In the genomic region with DNA sequence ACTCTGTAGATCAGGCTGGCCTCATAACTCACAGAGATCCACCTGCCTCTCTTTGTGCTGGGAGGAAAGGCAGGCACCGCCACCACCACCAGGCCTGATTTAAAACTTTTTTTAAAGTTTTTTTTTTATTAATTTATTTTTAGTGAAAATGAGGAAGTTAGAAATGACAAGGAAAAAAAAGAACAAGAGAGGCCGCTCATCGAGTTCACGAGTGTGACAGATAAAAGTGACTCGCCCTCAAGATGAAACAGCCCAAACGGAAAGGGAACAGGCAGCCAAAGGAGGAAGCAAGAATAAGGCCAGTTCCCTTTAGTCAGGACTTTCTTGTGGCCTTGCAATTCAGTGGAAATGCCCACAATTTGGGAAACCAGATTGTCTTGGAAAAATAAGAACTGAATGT, we compare ENCODE assay signal across 21 mouse cellular contexts.
DNase-seq lines count a peak whose midpoint lies in the region; ATAC-seq and TF ChIP-seq lines count a peak whose summit lies in the region.
"Had no signal": no experiment of that assay in that cellular context is flagged by ENCODE, and none has a peak within 500 bp of the region (broad histone marks: within the 10 kb centered on the region; RNA-seq: fewer than 3 reads in every experiment).

No protein-coding gene starts in this region.

- no peak overlapping the region for H3K4me2 ChIP-seq in midbrain, embryonic 15.5 days
- H3K4me2 ChIP-seq: embryonic facial prominence, embryonic 15.5 days; forebrain, embryonic 13.5 days; heart, embryonic 13.5 days; kidney, embryonic 15.5 days had no signal

- peaks cover 6% of the 10 kb centered on the region; the same call in 1 of the 2 replicates for H3K4me1 ChIP-seq in bone marrow, adult 2 months (ENCODE audit: control insufficient read depth, insufficient read depth, low read length)
- no peaks in the 10 kb centered on the region for H3K4me1 ChIP-seq in midbrain, embryonic 15.5 days
- H3K4me1 ChIP-seq: forebrain, embryonic 13.5 days had no signal

- no peak overlapping the region for H3K4me3 ChIP-seq in bone marrow, adult 2 months (replicated peaks; ENCODE audit: control insufficient read depth, low read depth, low read length)
- no peak overlapping the region for H3K4me3 ChIP-seq in midbrain, embryonic 15.5 days
- H3K4me3 ChIP-seq: embryonic facial prominence, embryonic 15.5 days; forebrain, embryonic 13.5 days; heart, embryonic 13.5 days; kidney, embryonic 15.5 days had no signal

- no peak overlapping the region for H3K9ac ChIP-seq in midbrain, embryonic 15.5 days
- H3K9ac ChIP-seq: embryonic facial prominence, embryonic 15.5 days; forebrain, embryonic 13.5 days; heart, embryonic 13.5 days; kidney, embryonic 15.5 days; liver, embryonic 14.5 days had no signal

- ATAC-seq in megakaryocyte progenitor cell, adult 5-6 weeks (replicated peaks; ENCODE audit: poor library complexity), result peak; percentile 72
- ATAC-seq in midbrain, embryonic 15.5 days (replicated peaks), result no peak
- no peak for ATAC-seq in erythroid progenitor cell, adult 5-6 weeks (replicated peaks; ENCODE audit: low FRiP score, poor library complexity, severe bottlenecking)
- ATAC-seq: CD4-positive, CD25-positive, alpha-beta regulatory T cell, adult 4 months; forebrain, embryonic 13.5 days had no signal

- DNase-seq in layer of hippocampus, adult 9-11 months, result peak; percentile 66
- DNase-seq in layer of hippocampus, postnatal 14 days (ENCODE audit: low spot score in 2 of 2), result no peak
- peak; percentile 54 to 63 for DNase-seq in B cell, adult 2 months
- no peak for DNase-seq in layer of hippocampus, postnatal 25 days (ENCODE audit: extremely low spot score in 1 of 2, low spot score in 1 of 2)
- DNase-seq: adrenal gland, postnatal 25 days; cerebellum, adult 9-10 months; heart, postnatal 36 days; lung, postnatal 14 days; midbrain, embryonic 14.5 days; right cerebral cortex, adult 18-20 months; thymus, postnatal 4 days had no signal

- TF ChIP-seq CTCF in bone marrow, adult 2 months (IDR thresholded peaks at IDR 0.05; ENCODE audit: control insufficient read depth, insufficient read depth, low read length), result no peak

- H3K27me3 ChIP-seq in midbrain, embryonic 15.5 days (replicated peaks), result no peaks in the 10 kb centered on the region
- H3K27me3 ChIP-seq: embryonic facial prominence, embryonic 15.5 days; forebrain, embryonic 13.5 days; heart, embryonic 13.5 days; kidney, embryonic 15.5 days had no signal

- no peak for TF ChIP-seq POLR2A in bone marrow, adult 2 months (IDR thresholded peaks at IDR 0.05; ENCODE audit: borderline replicate concordance, control insufficient read depth, low read depth, low read length)

- no peaks in the 10 kb centered on the region for H3K36me3 ChIP-seq in midbrain, embryonic 15.5 days (replicated peaks)
- H3K36me3 ChIP-seq: embryonic facial prominence, embryonic 15.5 days; heart, embryonic 13.5 days; kidney, embryonic 15.5 days had no signal

- under 1% methylated on average over 6 of the region's 6 CpGs for WGBS in bone marrow, adult 2 months
- WGBS in midbrain, embryonic 15.5 days, result 85% methylated on average over 6 of the region's 6 CpGs

- peak overlapping the region; percentile 52; the same call in 1 of the 2 replicates for H3K27ac ChIP-seq in bone marrow, adult 2 months (ENCODE audit: control insufficient read depth, insufficient read depth, low read depth, low read length, poor library complexity)
- no peak overlapping the region for H3K27ac ChIP-seq in midbrain, embryonic 15.5 days
- H3K27ac ChIP-seq: embryonic facial prominence, embryonic 15.5 days; forebrain, embryonic 13.5 days; heart, embryonic 13.5 days; kidney, embryonic 15.5 days; liver, embryonic 14.5 days had no signal

- H3K9me3 ChIP-seq in midbrain, embryonic 15.5 days, result no peaks in the 10 kb centered on the region
- H3K9me3 ChIP-seq: embryonic facial prominence, embryonic 15.5 days; forebrain, embryonic 13.5 days; heart, embryonic 13.5 days; kidney, embryonic 15.5 days had no signal

Comparison
In these comparisons a context has a peak if more than half of its experiments do, and no peak if none do; other contexts are left out.
1. DNase-seq: peak in layer of hippocampus, adult 9-11 months (single experiment) and B cell, adult 2 months (2 of 2); none in layer of hippocampus, postnatal 14 days (0 of 2) and layer of hippocampus, postnatal 25 days (0 of 2).